Mouse (Mus musculus): ENCODE measurements at regions not wholly inside any gene's neighbourhood (a gene's known extent, or its start where the extent isn't known, plus 50 kb on each side); places are given as distances from the start of the nearest gene placed in this dataset.

DNA sequence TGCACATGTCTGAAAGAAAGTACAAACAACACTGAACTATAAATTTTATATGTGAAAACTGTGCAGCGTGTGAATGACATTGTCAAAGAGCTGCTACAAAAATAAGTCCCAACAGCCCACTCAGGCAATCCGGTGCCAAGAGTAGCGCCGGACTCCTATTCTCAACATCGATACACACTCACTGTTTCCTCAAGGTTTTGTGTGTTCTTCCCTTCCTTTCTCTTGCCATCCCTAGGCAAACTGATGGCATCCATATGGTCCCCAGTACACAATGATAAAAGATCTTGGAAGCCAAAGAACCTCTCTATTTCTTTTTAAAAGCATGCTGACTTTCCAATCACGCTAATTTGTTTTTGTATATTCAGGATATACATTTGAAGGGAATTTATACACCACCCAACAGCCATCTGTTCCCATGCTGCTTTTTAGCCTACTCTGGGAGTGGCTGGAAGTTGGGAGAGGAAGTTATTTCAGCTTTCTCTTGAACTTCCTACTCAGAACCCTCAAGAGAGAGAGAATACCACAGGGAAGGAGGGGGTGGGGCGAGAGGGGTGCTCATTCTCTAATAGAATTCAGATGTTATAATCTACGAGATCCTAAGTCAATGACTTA is 205.9 kb upstream of the Xylt1 start:
- TF ChIP-seq POLR2A (IDR thresholded peaks at IDR 0.05; ENCODE audit: borderline replicate concordance, control insufficient read depth, low read depth, low read length) (no peak), CTCF (IDR thresholded peaks at IDR 0.05; ENCODE audit: control insufficient read depth, insufficient read depth, low read length) (no peak)
